Mouse (Mus musculus): ENCODE data around the gene Mical3. TPM values are rescaled to one million over a fixed set of nuclear protein-coding genes. Genes with fewer than 3 reads are reported as not detected.
A peak's percentile ranks its signal among the peaks of the same experiment; 100 is the strongest.
"Not testable (repeated sequence)": the region's sequence is repeated elsewhere in the genome, so short reads cannot be mapped to it uniquely, and the experiment has no call there.

The Mical3 gene
- total and polyA plus RNA-seq, 2 experiments from 2014 or later, result 25.0 to 83.4 TPM

GRCm38 (mm10) chr6:120909501-120909900 is 221.3 kb downstream of the Mical3 start:
- H3K4me3 ChIP-seq (ENCODE audit: low read depth, low read length), result no peak overlapping the region
- no peaks in the 10 kb centered on the region for H3K36me3 ChIP-seq (ENCODE audit: insufficient read depth, low read length)
- H3K27me3 ChIP-seq (ENCODE audit: insufficient read depth, low read length), result no peaks in the 10 kb centered on the region
- no peak overlapping the region for H3K27ac ChIP-seq (ENCODE audit: low read depth, low read length)
- H3K9me3 ChIP-seq (ENCODE audit: low read length), result no peaks in the 10 kb centered on the region
- DNase-seq (ENCODE audit: low spot score) (no peak), ATAC-seq (ENCODE audit: low FRiP score) (no peak)
- no peak overlapping the region for H3K4me2 ChIP-seq (ENCODE audit: low read depth, low read length, poor library complexity, severe bottlenecking)
- 81% methylated on average over 3 of the region's 3 CpGs for WGBS
- H3K4me1 ChIP-seq (ENCODE audit: insufficient read depth, low read length), result no peaks in the 10 kb centered on the region
- TF ChIP-seq CTCF (IDR thresholded peaks at IDR 0.05), result no peak
- H3K9ac ChIP-seq (replicated peaks; ENCODE audit: low read length, poor library complexity, severe bottlenecking), result no peak overlapping the region

DNA sequence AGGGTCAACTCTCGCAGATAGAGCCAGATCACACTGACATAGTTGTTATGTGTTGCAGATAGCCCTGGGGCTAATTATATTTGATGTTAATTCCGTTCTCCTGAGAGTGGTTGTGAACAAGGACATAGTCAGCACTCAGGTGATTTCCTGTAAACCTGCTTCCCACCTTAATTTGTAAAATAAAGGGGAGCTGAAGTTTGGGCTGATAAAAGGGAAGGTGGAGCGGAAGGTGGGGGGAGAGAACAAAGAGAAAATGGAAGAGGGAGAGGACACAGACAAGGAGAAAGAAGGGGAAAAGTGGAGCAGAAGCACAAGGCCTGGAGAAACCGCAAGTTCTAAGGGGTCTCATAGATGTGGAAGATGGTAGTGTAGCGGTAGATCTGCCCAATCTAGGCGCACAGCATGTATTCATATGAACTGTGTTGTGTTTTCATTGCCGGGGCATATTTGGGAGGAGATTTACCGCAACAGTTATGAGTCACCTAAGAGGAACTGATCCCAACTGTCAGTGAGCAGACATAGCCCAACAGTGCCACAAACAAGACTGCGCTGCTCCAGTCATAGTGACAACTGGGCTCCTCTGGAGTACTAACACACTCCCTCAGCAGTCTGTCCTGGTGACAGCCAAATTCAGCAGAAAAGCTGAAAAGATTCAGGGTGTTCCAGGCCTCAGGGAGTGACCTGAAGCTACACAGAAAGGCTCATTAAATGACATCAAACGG is 222.8 kb downstream of the Mical3 start:
- not testable (repeated sequence) for H3K4me2 ChIP-seq (ENCODE audit: low read depth, low read length, poor library complexity, severe bottlenecking); H3K4me1 ChIP-seq (ENCODE audit: insufficient read depth, low read length); H3K36me3 ChIP-seq (ENCODE audit: insufficient read depth, low read length); H3K27me3 ChIP-seq (ENCODE audit: insufficient read depth, low read length); H3K9ac ChIP-seq (replicated peaks; ENCODE audit: low read length, poor library complexity, severe bottlenecking); H3K9me3 ChIP-seq (ENCODE audit: low read length); ATAC-seq (ENCODE audit: low FRiP score); DNase-seq (ENCODE audit: low spot score); H3K27ac ChIP-seq (ENCODE audit: low read depth, low read length); H3K4me3 ChIP-seq (ENCODE audit: low read depth, low read length)
- WGBS, result 90% methylated on average over 9 of the region's 10 CpGs

- Histone ChIP-seq H3K4me1 (ENCODE audit: insufficient read depth, low read length) (no peaks in the 10 kb centered on the region), H3K4me2 (ENCODE audit: low read depth, low read length, poor library complexity, severe bottlenecking) (no peak overlapping the region), H3K9me3 (ENCODE audit: low read length) (no peaks in the 10 kb centered on the region), H3K36me3 (ENCODE audit: insufficient read depth, low read length) (no peaks in the 10 kb centered on the region), H3K9ac (replicated peaks; ENCODE audit: low read length, poor library complexity, severe bottlenecking) (no peak overlapping the region), H3K27me3 (ENCODE audit: insufficient read depth, low read length) (no peaks in the 10 kb centered on the region), H3K4me3 (ENCODE audit: low read depth, low read length) (no peak overlapping the region), H3K27ac (ENCODE audit: low read depth, low read length) (no peak overlapping the region)
- WGBS, result 95% methylated on average over 6 of the region's 6 CpGs
- DNase-seq (ENCODE audit: low spot score), result no peak
- TF ChIP-seq CTCF (IDR thresholded peaks at IDR 0.05), result no peak
- ATAC-seq (ENCODE audit: low FRiP score), result no peak
Measured at GRCm38 (mm10) chr6:120906521-120906920, 224.3 kb downstream of the Mical3 start.

- Histone ChIP-seq H3K4me3 (ENCODE audit: low read depth, low read length) (no peak overlapping the region), H3K27me3 (ENCODE audit: insufficient read depth, low read length) (no peaks in the 10 kb centered on the region), H3K9me3 (ENCODE audit: low read length) (no peaks in the 10 kb centered on the region), H3K36me3 (ENCODE audit: insufficient read depth, low read length) (0 out of 2 replicates have a peak, but pooled peaks cover 4% of the 10 kb centered on the region), H3K4me2 (ENCODE audit: low read depth, low read length, poor library complexity, severe bottlenecking) (no peak overlapping the region), H3K9ac (replicated peaks; ENCODE audit: low read length, poor library complexity, severe bottlenecking) (no peak overlapping the region), H3K27ac (ENCODE audit: low read depth, low read length) (no peak overlapping the region), H3K4me1 (ENCODE audit: insufficient read depth, low read length) (no peaks in the 10 kb centered on the region)
- no peak for TF ChIP-seq CTCF (IDR thresholded peaks at IDR 0.05)
- ATAC-seq (ENCODE audit: low FRiP score) (no peak), DNase-seq (ENCODE audit: low spot score) (no peak)
- 84% methylated on average over 5 of the region's 5 CpGs for WGBS
Measured at GRCm38 (mm10) chr6:120905111-120905510, 225.7 kb downstream of the Mical3 start.

GRCm38 (mm10) chr6:120903961-120904360 is 226.8 kb downstream of the Mical3 start:
- DNase-seq (ENCODE audit: low spot score), result no peak
- Histone ChIP-seq H3K9ac (replicated peaks; ENCODE audit: low read length, poor library complexity, severe bottlenecking) (no peak overlapping the region), H3K4me2 (ENCODE audit: low read depth, low read length, poor library complexity, severe bottlenecking) (no peak overlapping the region), H3K9me3 (ENCODE audit: low read length) (no peaks in the 10 kb centered on the region), H3K27ac (ENCODE audit: low read depth, low read length) (no peak overlapping the region), H3K36me3 (ENCODE audit: insufficient read depth, low read length) (0 out of 2 replicates have a peak, but pooled peaks cover 4% of the 10 kb centered on the region), H3K4me3 (ENCODE audit: low read depth, low read length) (no peak overlapping the region), H3K27me3 (ENCODE audit: insufficient read depth, low read length) (no peaks in the 10 kb centered on the region), H3K4me1 (ENCODE audit: insufficient read depth, low read length) (no peaks in the 10 kb centered on the region)
- no peak for TF ChIP-seq CTCF (IDR thresholded peaks at IDR 0.05)
- no peak for ATAC-seq (ENCODE audit: low FRiP score)
- 92% methylated on average over 11 of the region's 11 CpGs for WGBS

- 62% methylated on average over 5 of the region's 5 CpGs for WGBS
- DNase-seq (ENCODE audit: low spot score), result peak; percentile 31
Measured at GRCm38 (mm10) chr6:120903450-120903912, 227.3 kb downstream of the Mical3 start.

More at GRCm38 (mm10) chr6:120903450-120903912, 227.3 kb downstream of the Mical3 start:
- H3K9ac ChIP-seq (replicated peaks; ENCODE audit: low read length, poor library complexity, severe bottlenecking), result no peak overlapping the region
- 0 out of 2 replicates have a peak, but pooled peaks cover 4% of the 10 kb centered on the region for H3K36me3 ChIP-seq (ENCODE audit: insufficient read depth, low read length)
- H3K27me3 ChIP-seq (ENCODE audit: insufficient read depth, low read length), result no peaks in the 10 kb centered on the region
- ATAC-seq (ENCODE audit: low FRiP score), result 0 out of 2 replicates have a peak, but pooled peaks have one; percentile 31
- no peak overlapping the region for H3K4me3 ChIP-seq (ENCODE audit: low read depth, low read length)
- TF ChIP-seq CTCF (IDR thresholded peaks at IDR 0.05), result peak; percentile 72
- H3K4me1 ChIP-seq (ENCODE audit: insufficient read depth, low read length), result no peaks in the 10 kb centered on the region
- H3K27ac ChIP-seq (ENCODE audit: low read depth, low read length), result no peak overlapping the region
- no peak overlapping the region for H3K4me2 ChIP-seq (ENCODE audit: low read depth, low read length, poor library complexity, severe bottlenecking)
- no peaks in the 10 kb centered on the region for H3K9me3 ChIP-seq (ENCODE audit: low read length)
